In the genomic region with DNA sequence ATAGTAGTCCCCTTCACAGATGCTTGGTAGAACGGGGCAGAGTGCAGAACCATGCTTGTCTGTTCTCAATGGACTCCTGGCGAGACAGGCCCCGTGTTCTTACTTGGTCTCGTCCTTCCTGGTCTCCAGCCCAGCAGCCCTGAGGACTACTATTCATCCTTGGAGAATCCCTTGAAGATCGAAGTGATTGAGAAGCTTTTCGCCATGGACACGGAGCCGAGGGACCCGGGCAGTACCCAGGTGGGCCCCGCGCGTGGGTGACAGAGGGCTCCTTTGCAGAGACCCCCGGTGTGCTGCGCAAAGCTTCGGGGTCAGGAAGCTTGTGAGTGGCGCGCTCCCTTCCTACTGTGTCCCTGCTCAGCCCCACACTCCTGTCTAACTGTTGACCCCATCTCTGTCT, we compare ENCODE assay signal across 20 mouse cellular contexts.
DNase-seq lines count a peak whose midpoint lies in the region; ATAC-seq and TF ChIP-seq lines count a peak whose summit lies in the region.
"Had no signal": no experiment of that assay in that cellular context is flagged by ENCODE, and none has a peak within 500 bp of the region (broad histone marks: within the 10 kb centered on the region; RNA-seq: fewer than 3 reads in every experiment).

No protein-coding gene starts in this region.

- no peak for TF ChIP-seq POLR2A in lung, adult 2 months (IDR thresholded peaks at IDR 0.05; ENCODE audit: borderline replicate concordance, extremely low read depth, low read depth, low read length)

- peak; percentile 72 for DNase-seq in heart, embryonic 10.5 days (ENCODE audit: low spot score)
- DNase-seq in lung, adult 2 months, result peak; percentile 4
- DNase-seq in lung, postnatal 36 days, result no peak
- peak; percentile 10 for DNase-seq in thymus, postnatal 4 days
- no peak for DNase-seq in thymus, postnatal 14 days
- no peak for DNase-seq in T-cell, adult 2 months (ENCODE audit: low spot score)
- DNase-seq: adrenal gland, adult 8-10 months; adrenal gland, postnatal 36 days; cerebellum, adult 2 months; cerebellum, postnatal 10 days; gastrocnemius, postnatal 14 days had no signal

- H3K36me3 ChIP-seq in heart, embryonic 10.5 days, result peaks cover 35% of the 10 kb centered on the region
- H3K36me3 ChIP-seq in heart, embryonic 12.5 days, result peaks cover 24% of the 10 kb centered on the region
- H3K36me3 ChIP-seq: embryonic facial prominence, embryonic 15.5 days; forebrain, embryonic 10.5 days; hindbrain, embryonic 13.5 days had no signal

- no peak overlapping the region for H3K9ac ChIP-seq in heart, embryonic 12.5 days
- H3K9ac ChIP-seq: embryonic facial prominence, embryonic 15.5 days; heart, embryonic 13.5 days; hindbrain, embryonic 13.5 days had no signal

- ATAC-seq in heart, embryonic 12.5 days (ENCODE audit: insufficient number of reproducible peaks, low FRiP score), result no peak
- ATAC-seq: forebrain, embryonic 16.5 days; hindbrain, postnatal 0 days; intestine, embryonic 16.5 days had no signal

- H3K4me3 ChIP-seq in heart, embryonic 10.5 days, result no peak overlapping the region
- H3K4me3 ChIP-seq in heart, embryonic 12.5 days, result no peak overlapping the region
- H3K4me3 ChIP-seq in lung, adult 2 months (replicated peaks; ENCODE audit: extremely low read depth, low read depth, low read length), result no peak overlapping the region
- H3K4me3 ChIP-seq: embryonic facial prominence, embryonic 15.5 days; erythroblast, embryonic 14.5 days; forebrain, embryonic 10.5 days; heart, embryonic 13.5 days; hindbrain, embryonic 13.5 days had no signal

- WGBS in heart, embryonic 10.5 days, result 92% methylated on average over 17 of the region's 17 CpGs
- WGBS in heart, embryonic 12.5 days, result 87% methylated on average over 17 of the region's 17 CpGs
- 93% methylated on average over 17 of the region's 17 CpGs for WGBS in lung, adult 2 months

- no peaks in the 10 kb centered on the region for H3K9me3 ChIP-seq in heart, embryonic 10.5 days
- H3K9me3 ChIP-seq in heart, embryonic 12.5 days (replicated peaks), result no peaks in the 10 kb centered on the region
- H3K9me3 ChIP-seq: embryonic facial prominence, embryonic 15.5 days; forebrain, embryonic 10.5 days; heart, embryonic 13.5 days; hindbrain, embryonic 13.5 days had no signal

- peaks cover 16% of the 10 kb centered on the region for H3K4me1 ChIP-seq in heart, embryonic 10.5 days
- no peaks in the 10 kb centered on the region for H3K4me1 ChIP-seq in heart, embryonic 12.5 days (replicated peaks)
- peaks cover 14% of the 10 kb centered on the region for H3K4me1 ChIP-seq in lung, adult 2 months (ENCODE audit: control insufficient read depth, insufficient read depth, low read length)
- H3K4me1 ChIP-seq: embryonic facial prominence, embryonic 15.5 days; forebrain, embryonic 10.5 days; heart, embryonic 13.5 days; hindbrain, embryonic 13.5 days had no signal

- H3K4me2 ChIP-seq in heart, embryonic 12.5 days, result no peak overlapping the region
- H3K4me2 ChIP-seq: embryonic facial prominence, embryonic 15.5 days; heart, embryonic 13.5 days; hindbrain, embryonic 13.5 days had no signal

- peaks cover 22% of the 10 kb centered on the region; the same call in 1 of the 2 replicates for H3K27me3 ChIP-seq in heart, embryonic 10.5 days (ENCODE audit: insufficient read depth, poor library complexity, severe bottlenecking)
- H3K27me3 ChIP-seq in heart, embryonic 12.5 days (replicated peaks), result no peaks in the 10 kb centered on the region
- H3K27me3 ChIP-seq: embryonic facial prominence, embryonic 15.5 days; hindbrain, embryonic 13.5 days had no signal

- H3K27ac ChIP-seq in heart, embryonic 10.5 days, result no peak overlapping the region
- H3K27ac ChIP-seq in heart, embryonic 12.5 days (ENCODE audit: poor library complexity, severe bottlenecking), result no peak overlapping the region
- H3K27ac ChIP-seq: embryonic facial prominence, embryonic 15.5 days; forebrain, embryonic 10.5 days; heart, embryonic 13.5 days; hindbrain, embryonic 13.5 days; hindbrain, postnatal 0 days had no signal

- no peak for TF ChIP-seq CTCF in lung, adult 2 months (IDR thresholded peaks at IDR 0.05; ENCODE audit: insufficient read depth, low read length)

Comparison
In these comparisons a context has a peak if more than half of its experiments do, and no peak if none do; other contexts are left out.
1. DNase-seq: peak in heart, embryonic 10.5 days (single experiment), lung, adult 2 months (single experiment) and thymus, postnatal 4 days (single experiment); none in lung, postnatal 36 days (single experiment), thymus, postnatal 14 days (single experiment) and T-cell, adult 2 months (single experiment).